Mouse (Mus musculus) neural tube, embryonic 12.5 days (tissue): ENCODE results near the gene Tdrd5. TPM values are rescaled to one million over a fixed set of nuclear protein-coding genes. Genes with fewer than 3 reads are reported as not detected.
"Not testable (repeated sequence)": the region's sequence is repeated elsewhere in the genome, so short reads cannot be mapped to it uniquely, and the experiment has no call there.

Experiments
- ATAC-seq: fragments of 200-750 bp; cut with Nextera tagmentation; 2 replicates; pipeline ENCODE4 v1.8.0; 2017; ENCODE audit warnings: low read depth, mild to moderate bottlenecking, moderate TSS enrichment, moderate library complexity; ENCODE audit not compliant: low FRiP score
- H3K27ac ChIP-seq: fragments of 300-500 bp; sonication (generic); 2 replicates; pipeline ENCODE4 v1.5.1; 2016
- H3K27me3 ChIP-seq: fragments of 300-500 bp; sonication (generic); replicated peaks from 2 replicates; pipeline ENCODE4 v1.6.1; 2016; ENCODE audit warnings: mild to moderate bottlenecking
- H3K36me3 ChIP-seq: fragments of 300-500 bp; sonication (generic); 2 replicates; pipeline ENCODE4 v1.6.1; 2016; ENCODE audit warnings: mild to moderate bottlenecking
- H3K4me1 ChIP-seq: fragments of 300-500 bp; sonication (generic); 2 replicates; pipeline ENCODE4 v1.6.1; 2016
- H3K4me2 ChIP-seq: fragments of 300-500 bp; sonication (generic); replicated peaks from 2 replicates; pipeline ENCODE4 v1.6.1; 2016; ENCODE audit warnings: mild to moderate bottlenecking
- H3K4me3 ChIP-seq: fragments of 300-500 bp; sonication (generic); 2 replicates; pipeline ENCODE4 v1.5.1; 2016
- H3K9ac ChIP-seq: fragments of 300-500 bp; sonication (generic); 2 replicates; pipeline ENCODE4 v1.6.1; 2016; ENCODE audit warnings: mild to moderate bottlenecking
- H3K9me3 ChIP-seq: fragments of 300-500 bp; sonication (generic); 2 replicates; pipeline ENCODE4 v1.6.1; 2016; ENCODE audit warnings: mild to moderate bottlenecking
- WGBS: fragments of 180-500 bp; shearing (Covaris S2); methylation state at CpG from one replicate; pipeline ENCODE4 v1.1.7; 2016; 5-methylcytosine and 5-hydroxymethylcytosine counted together
- polyA plus RNA-seq: library from polyadenylated mRNA; unstranded; fragments of >200 nt; fragmentation: Nextera tagmentation; extraction: Ambion mirVana; gene quantifications from 2 replicates; pipeline ENCODE4 v1.2.1, GENCODE M21; 2016

Tdrd5 gene
- 0.19 and 0.22 TPM in 2 replicates for polyA plus RNA-seq

- H3K9ac ChIP-seq = peak within 1 kb of the TSS; percentile 50
- peak within 1 kb of the TSS; percentile 99 for H3K4me2 ChIP-seq
- H3K36me3 ChIP-seq = no peaks in the 10 kb centered on the region
- peaks cover 6% of the 10 kb centered on the region; the same call in 1 of the 2 replicates for H3K4me1 ChIP-seq
- no peaks in the 10 kb centered on the region for H3K9me3 ChIP-seq
- ATAC-seq = peak; percentile 84
- 1% methylated on average over 85 of the region's 85 CpGs for WGBS
- peaks cover 49% of the 10 kb centered on the region for H3K27me3 ChIP-seq
- H3K27ac ChIP-seq = no peak within 1 kb of the TSS
- peak within 1 kb of the TSS; percentile 66 for H3K4me3 ChIP-seq
These were observed at the start of gene Tdrd5 for GRCm38 (mm10) chr1:156302911-156303749. Tdrd5 (minus strand) TSS chr1:156303664.

DNA sequence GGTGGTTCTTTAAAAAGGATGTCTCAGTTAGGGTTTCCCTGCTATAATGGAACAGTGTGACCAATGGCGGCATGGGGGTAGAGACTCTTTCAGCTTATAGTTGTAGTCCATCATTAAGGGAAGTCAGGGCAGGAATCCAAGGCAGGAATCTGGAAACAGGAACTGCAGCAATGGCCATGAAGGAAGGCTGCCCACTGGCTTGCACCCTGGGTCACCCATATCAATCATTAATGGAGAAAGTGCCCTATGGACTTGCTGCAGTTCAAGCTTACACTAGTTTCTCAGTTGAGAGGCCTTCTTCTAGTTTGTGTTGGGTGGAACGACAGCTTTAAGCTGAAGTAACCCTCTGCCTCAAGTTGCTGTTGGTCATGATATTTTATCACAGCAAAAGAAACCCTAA, 49.0 kb upstream of the Tdrd5 start:
- WGBS = 90% methylated on average over 2 of the region's 2 CpGs
- no peak overlapping the region for H3K4me2 ChIP-seq
- H3K27ac ChIP-seq = no peak overlapping the region
- no peaks in the 10 kb centered on the region for H3K9me3 ChIP-seq
- no peak overlapping the region for H3K9ac ChIP-seq
- H3K27me3 ChIP-seq = no peaks in the 10 kb centered on the region
- H3K4me1 ChIP-seq = no peaks in the 10 kb centered on the region
- no peaks in the 10 kb centered on the region for H3K36me3 ChIP-seq
- no peak overlapping the region for H3K4me3 ChIP-seq
- ATAC-seq = no peak

DNA sequence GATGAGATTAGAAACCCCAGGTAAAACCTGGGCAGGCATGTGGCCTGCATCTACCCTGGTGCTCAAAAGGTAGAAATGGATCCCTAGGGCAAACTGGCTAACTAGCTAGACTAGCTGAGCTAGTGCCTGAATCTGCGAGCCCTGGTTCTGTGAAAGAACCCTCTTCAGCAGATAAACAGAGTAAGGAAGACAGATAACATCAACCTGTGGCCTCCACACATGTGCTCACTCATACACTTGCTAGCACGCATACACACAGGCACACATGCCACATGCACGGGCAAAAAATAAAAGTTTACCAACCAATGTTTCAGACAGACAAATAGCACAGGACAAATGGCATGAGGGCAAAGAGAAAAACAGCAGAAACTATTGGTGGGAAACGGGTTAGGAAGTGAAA, 47.0 kb upstream of the Tdrd5 start:
- no peak overlapping the region for H3K9ac ChIP-seq
- H3K27me3 ChIP-seq = no peaks in the 10 kb centered on the region
- ATAC-seq = no peak
- H3K9me3 ChIP-seq = no peaks in the 10 kb centered on the region
- H3K27ac ChIP-seq = no peak overlapping the region
- H3K4me3 ChIP-seq = no peak overlapping the region
- H3K36me3 ChIP-seq = no peaks in the 10 kb centered on the region
- H3K4me1 ChIP-seq = no peaks in the 10 kb centered on the region
- 87% methylated on average over 4 of the region's 4 CpGs for WGBS
- H3K4me2 ChIP-seq = no peak overlapping the region

DNA sequence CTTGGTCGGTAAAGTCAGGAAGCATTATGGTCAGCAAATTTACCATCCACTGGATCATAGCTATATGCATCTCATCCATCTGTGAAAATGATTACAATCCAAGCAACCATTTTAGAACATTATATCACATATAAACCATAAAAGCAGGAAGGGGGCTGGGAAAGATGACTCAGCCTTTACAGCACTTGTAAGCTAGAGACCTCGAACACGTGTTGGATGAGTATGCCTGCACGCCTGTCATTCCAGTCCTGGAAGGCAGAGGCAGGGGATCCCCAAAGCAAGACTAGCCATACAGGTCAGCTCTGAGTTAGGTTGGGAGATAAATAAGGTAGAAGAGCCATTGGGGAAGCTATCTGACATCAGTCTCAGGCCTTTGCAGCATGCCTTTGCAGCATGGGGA, 45.6 kb upstream of the Tdrd5 start:
- Histone ChIP-seq H3K4me1 (no peaks in the 10 kb centered on the region), H3K27me3 (no peaks in the 10 kb centered on the region), H3K27ac (no peak overlapping the region), H3K4me3 (no peak overlapping the region), H3K4me2 (no peak overlapping the region), H3K9ac (no peak overlapping the region), H3K9me3 (no peaks in the 10 kb centered on the region), H3K36me3 (no peaks in the 10 kb centered on the region)
- no peak for ATAC-seq
- 92% methylated on average over 4 of the region's 4 CpGs for WGBS

DNA sequence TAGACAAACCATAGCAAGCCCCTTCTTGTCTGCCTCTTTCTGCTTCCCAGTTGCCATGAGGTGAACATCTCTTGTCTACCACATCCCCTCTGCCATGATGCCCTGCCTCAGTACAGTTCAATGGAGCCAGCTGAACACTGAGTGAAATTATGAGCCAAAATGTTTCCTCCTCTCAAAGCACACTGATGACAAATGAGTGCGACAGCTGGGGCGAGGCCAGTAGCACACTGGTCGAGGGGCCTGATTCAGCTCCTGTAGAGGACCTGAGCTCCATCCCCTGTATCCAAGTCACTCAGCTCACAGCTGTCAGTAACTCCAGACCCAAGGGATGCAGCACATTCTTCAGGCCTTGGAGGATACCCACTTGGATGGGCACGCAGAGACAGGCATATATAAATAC, 42.2 kb upstream of the Tdrd5 start:
- ATAC-seq = no peak
- WGBS = 89% methylated on average over 4 of the region's 4 CpGs
- H3K27ac ChIP-seq = no peak overlapping the region

GRCm38 (mm10) chr1:156344433-156344832, 41.0 kb upstream of the Tdrd5 start:
- Histone ChIP-seq H3K4me2 (no peak overlapping the region), H3K4me1 (no peaks in the 10 kb centered on the region), H3K4me3 (no peak overlapping the region), H3K9ac (no peak overlapping the region), H3K9me3 (no peaks in the 10 kb centered on the region), H3K36me3 (no peaks in the 10 kb centered on the region), H3K27me3 (no peaks in the 10 kb centered on the region), H3K27ac (no peak overlapping the region)
- WGBS = 75% methylated on average over 4 of the region's 4 CpGs
- no peak for ATAC-seq

More for the DNA sequence above, 42.2 kb upstream of the Tdrd5 start:
- Histone ChIP-seq H3K4me2 (no peak overlapping the region), H3K36me3 (no peaks in the 10 kb centered on the region), H3K9me3 (no peaks in the 10 kb centered on the region), H3K4me1 (no peaks in the 10 kb centered on the region), H3K4me3 (no peak overlapping the region), H3K9ac (no peak overlapping the region), H3K27me3 (no peaks in the 10 kb centered on the region)

- Histone ChIP-seq H3K4me2 (no peak overlapping the region), H3K36me3 (no peaks in the 10 kb centered on the region), H3K4me3 (no peak overlapping the region), H3K9me3 (no peaks in the 10 kb centered on the region), H3K4me1 (no peaks in the 10 kb centered on the region), H3K27ac (no peak overlapping the region), H3K27me3 (no peaks in the 10 kb centered on the region), H3K9ac (no peak overlapping the region)
- no peak for ATAC-seq
- 78% methylated on average over 4 of the region's 4 CpGs for WGBS
These were observed 37.4 kb upstream of the Tdrd5 start for GRCm38 (mm10) chr1:156340847-156341246.

GRCm38 (mm10) chr1:156323126-156323525, 19.7 kb upstream of the Tdrd5 start:
- no peak for ATAC-seq
- H3K27ac ChIP-seq = no peak overlapping the region
- no peaks in the 10 kb centered on the region for H3K27me3 ChIP-seq
- no peaks in the 10 kb centered on the region for H3K9me3 ChIP-seq
- 89% methylated on average over 9 of the region's 9 CpGs for WGBS
- H3K4me2 ChIP-seq = no peak overlapping the region
- no peaks in the 10 kb centered on the region for H3K36me3 ChIP-seq
- no peak overlapping the region for H3K4me3 ChIP-seq
- no peak overlapping the region for H3K9ac ChIP-seq
- H3K4me1 ChIP-seq = no peaks in the 10 kb centered on the region

DNA sequence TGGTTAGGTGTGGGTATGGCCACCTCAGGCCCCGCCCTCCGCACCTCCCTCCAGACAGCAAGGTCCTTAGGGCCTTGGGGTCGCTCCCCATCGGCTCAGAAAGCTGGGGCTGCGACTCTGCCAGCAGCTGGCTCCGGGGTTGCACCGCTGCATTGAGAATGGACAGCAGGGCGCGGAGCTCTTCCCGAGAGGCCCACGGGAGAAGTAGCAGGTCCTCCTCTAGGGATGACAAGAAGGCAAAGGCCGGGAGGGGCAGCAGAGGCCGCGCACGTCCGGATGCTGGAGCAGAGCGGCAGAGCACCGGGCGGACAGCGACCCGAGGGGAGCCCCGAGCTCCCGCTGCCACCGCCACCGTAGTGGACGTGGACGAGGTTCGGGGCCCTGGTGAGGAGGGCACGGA, 7.2 kb upstream of the Tdrd5 start, which contains the start of gene Nphs2:
Gene Nphs2, plus strand, starts transcription at position 98 of the 400 bp plus-strand sequence.
- no peaks in the 10 kb centered on the region for H3K9me3 ChIP-seq
- peaks cover 4% of the 10 kb centered on the region for H3K4me1 ChIP-seq
- peak within 1 kb of the TSS; percentile 57 for H3K4me2 ChIP-seq
- peaks cover 32% of the 10 kb centered on the region for H3K27me3 ChIP-seq
- ATAC-seq = no peak
- 3% methylated on average over 29 of the region's 29 CpGs for WGBS
- no peak within 1 kb of the TSS for H3K27ac ChIP-seq
- peak within 1 kb of the TSS; percentile 16; the same call in 1 of the 2 replicates for H3K4me3 ChIP-seq
- H3K36me3 ChIP-seq = no peaks in the 10 kb centered on the region
- H3K9ac ChIP-seq = no peak within 1 kb of the TSS

DNA sequence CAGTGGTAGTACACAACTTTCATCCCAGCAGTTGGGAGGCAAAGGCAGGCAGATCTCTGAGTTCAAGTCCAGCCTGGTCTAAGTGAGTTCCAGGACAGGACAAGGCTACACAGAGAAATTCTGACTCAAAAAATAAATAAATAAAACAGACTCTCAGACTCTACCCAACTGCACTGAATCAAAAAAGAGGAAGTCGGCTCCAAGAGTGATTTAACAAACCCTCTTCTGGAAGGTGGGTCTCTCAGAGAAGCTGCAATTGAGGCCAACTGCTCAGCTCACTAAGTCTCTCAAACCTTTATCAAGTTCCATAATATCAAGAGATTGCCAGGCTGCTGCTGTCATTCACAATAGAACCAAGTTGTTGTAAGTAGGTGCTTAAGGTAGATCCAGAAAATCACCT, 5.1 kb upstream of the Tdrd5 start:
- Histone ChIP-seq H3K9ac (no peak overlapping the region), H3K27ac (no peak overlapping the region), H3K27me3 (peaks cover 50% of the 10 kb centered on the region), H3K36me3 (no peaks in the 10 kb centered on the region), H3K4me2 (no peak overlapping the region), H3K9me3 (no peaks in the 10 kb centered on the region), H3K4me1 (peaks cover 4% of the 10 kb centered on the region), H3K4me3 (no peak overlapping the region)
- no peak for ATAC-seq
- 86% methylated on average over 1 of the region's 1 CpGs for WGBS

DNA sequence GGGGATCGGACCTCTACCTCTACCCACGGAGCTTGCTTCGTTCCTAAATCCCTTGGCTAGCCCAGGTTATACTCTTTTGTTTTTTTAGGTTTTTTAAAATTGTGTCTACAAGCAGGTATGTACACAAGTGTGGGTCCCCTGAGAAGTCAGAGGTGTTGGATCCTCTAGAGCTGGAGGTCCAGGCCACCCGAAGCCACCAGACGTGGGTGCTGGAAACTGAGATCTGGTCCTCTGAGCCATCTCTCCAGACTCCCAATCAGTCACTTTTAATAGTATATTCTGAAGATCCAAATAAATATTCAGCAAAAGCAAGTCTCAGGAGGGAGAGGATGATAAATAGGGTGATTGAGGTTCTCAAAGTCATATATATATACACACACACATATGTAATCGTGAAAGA, 13.4 kb downstream of the Tdrd5 start:
- 96% methylated on average over 6 of the region's 6 CpGs for WGBS
- Histone ChIP-seq H3K27me3 (no peaks in the 10 kb centered on the region), H3K27ac (no peak overlapping the region)

GRCm38 (mm10) chr1:156289222-156289587, 14.3 kb downstream of the Tdrd5 start:
- H3K36me3 ChIP-seq, H3K27ac ChIP-seq, H3K27me3 ChIP-seq, H3K4me2 ChIP-seq, H3K9me3 ChIP-seq, H3K9ac ChIP-seq, H3K4me3 ChIP-seq, H3K4me1 ChIP-seq, ATAC-seq: not testable (repeated sequence)
- 70% methylated on average over 10 of the region's 10 CpGs for WGBS

More for the DNA sequence above, 13.4 kb downstream of the Tdrd5 start:
- no peaks in the 10 kb centered on the region for H3K4me1 ChIP-seq
- H3K4me2 ChIP-seq = no peak overlapping the region
- H3K9me3 ChIP-seq = no peaks in the 10 kb centered on the region
- no peak for ATAC-seq
- no peaks in the 10 kb centered on the region for H3K36me3 ChIP-seq
- no peak overlapping the region for H3K9ac ChIP-seq
- H3K4me3 ChIP-seq = no peak overlapping the region
